Mouse (Mus musculus) lung, postnatal 36 days (tissue): ENCODE data around the gene Srpr.

Experiments
- DNase-seq: peaks from one replicate; pipeline ENCODE4 v3.0.0; 2022; ENCODE audit warnings: mixed read lengths

The Srpr gene

DNA sequence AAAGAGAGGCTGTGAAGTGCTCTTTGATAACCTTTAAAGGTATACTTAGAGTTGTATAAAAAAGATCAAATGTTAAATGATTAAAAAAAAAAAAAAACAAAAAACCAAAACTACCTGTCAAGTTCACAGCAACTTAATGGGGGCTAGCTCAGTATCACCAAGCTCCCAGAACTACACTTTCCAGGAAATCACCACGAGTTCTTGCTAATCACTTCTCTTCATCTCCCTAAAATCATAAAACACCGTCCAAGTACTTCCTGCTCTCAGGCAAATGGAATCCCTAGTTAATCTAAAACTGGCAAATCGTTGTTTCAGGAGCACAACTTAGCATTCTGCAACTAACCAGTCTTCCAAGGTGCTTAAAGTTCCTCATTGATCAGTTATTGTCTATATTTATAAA, 64.5 kb downstream of the Srpr start:
- DNase-seq = no peak

- peak; percentile 94 for DNase-seq
These were observed 67.4 kb downstream of the Srpr start, which contains the start of the genes Fam118b and Rpusd4 for GRCm38 (mm10) chr9:35267146-35267975. Gene Fam118b, minus strand, starts transcription at chr9:35267805. Gene Rpusd4, plus strand, starts transcription at chr9:35267865.

GRCm38 (mm10) chr9:35267976-35268715, 68.2 kb downstream of the Srpr start:
- no peak for DNase-seq

DNA sequence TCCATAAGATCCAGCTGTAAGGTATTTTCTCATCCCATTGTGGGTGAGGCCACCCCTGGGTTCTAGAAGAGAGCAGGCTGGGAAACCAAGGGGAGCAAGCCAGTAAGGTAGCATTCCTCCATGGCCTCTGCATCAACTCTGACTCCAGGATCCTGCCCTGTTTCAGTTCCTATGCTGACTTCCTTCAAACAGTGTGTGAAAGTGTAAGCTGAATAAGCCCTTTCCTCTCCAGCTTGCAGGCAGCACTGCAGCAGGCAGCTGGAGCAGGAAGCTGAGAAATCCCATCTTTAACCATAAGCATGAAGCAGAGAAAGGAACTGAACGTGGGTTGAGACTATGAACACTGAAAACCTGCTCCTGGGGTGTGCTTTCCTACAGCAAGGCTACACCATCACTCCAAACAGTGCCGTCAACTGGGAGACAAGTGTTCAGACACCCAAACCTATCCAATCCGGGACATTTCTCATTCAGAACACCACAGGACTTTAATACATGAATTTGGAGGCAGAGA, 77.9 kb downstream of the Srpr start:
- peak; percentile 41 for DNase-seq

- no peak for DNase-seq
These were observed 78.5 kb downstream of the Srpr start for GRCm38 (mm10) chr9:35278451-35278850.

GRCm38 (mm10) chr9:35282006-35282850, 82.3 kb downstream of the Srpr start:
- DNase-seq = peak; percentile 79

DNA sequence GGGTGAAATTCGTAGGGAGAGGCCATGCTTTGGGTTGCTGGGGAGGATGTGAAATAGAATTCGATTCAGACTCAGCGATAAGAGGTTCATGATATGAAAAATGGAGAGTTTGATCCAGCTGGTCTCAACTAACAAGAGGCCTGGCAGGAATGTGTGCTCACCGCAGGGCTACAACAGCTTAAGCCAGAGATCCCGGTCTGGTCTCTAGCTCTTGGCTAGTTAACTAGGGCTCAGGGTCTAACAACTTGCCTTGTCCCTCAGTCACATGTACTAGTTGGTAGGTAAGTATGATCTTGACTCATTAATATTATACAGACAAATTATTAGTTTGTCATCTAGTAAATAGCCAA, 82.9 kb downstream of the Srpr start:
- DNase-seq = no peak

- no peak for DNase-seq
These were observed 83.6 kb downstream of the Srpr start for GRCm38 (mm10) chr9:35283415-35284069.

DNA sequence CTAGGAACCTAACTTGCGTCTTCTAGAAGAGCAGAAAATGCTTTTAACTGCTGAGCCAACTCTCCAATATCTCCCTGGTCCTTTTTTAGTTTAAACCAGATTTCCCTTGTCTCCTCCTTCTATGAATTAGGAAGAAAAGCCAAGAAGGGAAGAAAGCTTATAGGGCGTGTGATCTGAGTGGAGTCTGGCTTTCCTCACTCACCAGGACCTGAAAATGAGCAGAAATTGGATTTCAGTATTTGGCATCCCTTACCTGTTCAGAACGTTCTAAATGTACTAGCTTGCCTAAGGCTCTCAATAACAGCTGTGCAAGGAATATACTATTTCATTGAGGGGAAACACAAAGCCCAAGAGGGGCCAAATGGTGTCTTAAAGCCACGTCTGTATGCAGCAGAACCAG, 84.4 kb downstream of the Srpr start:
- no peak for DNase-seq

DNA sequence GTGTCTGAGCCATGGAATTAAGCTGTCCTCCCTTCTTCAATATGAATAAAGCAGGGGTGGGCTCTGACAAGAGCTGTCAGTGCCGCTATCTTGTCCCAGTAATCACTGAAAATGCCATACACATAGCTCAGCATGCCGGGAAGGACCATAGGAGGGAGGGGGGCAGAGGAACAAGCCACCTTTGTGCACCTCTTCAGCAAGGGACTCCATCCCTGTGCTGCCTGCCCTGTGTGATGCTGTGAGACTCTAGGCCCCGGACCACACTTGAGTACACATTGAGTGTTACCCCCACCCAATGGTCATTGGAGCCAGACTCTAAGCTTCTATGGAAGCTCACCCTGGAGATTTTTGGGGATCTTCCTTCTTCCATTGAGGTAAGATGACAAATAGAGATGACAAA, 86.4 kb downstream of the Srpr start:
- DNase-seq = no peak

- DNase-seq = no peak
These were observed 90.0 kb downstream of the Srpr start for GRCm38 (mm10) chr9:35289992-35290391.

DNA sequence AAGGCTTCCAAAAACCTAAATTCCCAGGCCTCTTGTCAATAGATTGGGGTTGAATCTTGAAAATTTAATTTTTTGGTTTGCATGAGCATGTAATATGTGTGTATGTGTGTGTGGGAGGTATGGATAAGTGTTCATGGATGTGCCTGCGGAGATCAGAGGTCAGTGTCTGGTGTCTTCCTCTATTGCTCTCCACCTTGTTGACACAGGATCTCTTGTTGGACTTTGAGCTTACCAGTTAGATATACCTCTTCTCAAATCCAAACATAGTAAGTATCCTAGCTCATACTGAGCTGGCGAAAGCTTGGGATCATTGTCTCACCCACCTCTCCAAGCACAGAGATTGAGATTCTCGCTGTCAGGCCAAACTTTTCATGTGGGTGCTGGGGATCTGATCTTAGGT, 90.4 kb downstream of the Srpr start:
- no peak for DNase-seq

GRCm38 (mm10) chr9:35290916-35291315, 90.9 kb downstream of the Srpr start:
- DNase-seq = no peak

- peak; percentile 28 for DNase-seq
These were observed 93.5 kb downstream of the Srpr start for GRCm38 (mm10) chr9:35293465-35293864.
